Mouse (Mus musculus): Measurements from ENCODE around the gene Phc1.

The Phc1 gene

DNA sequence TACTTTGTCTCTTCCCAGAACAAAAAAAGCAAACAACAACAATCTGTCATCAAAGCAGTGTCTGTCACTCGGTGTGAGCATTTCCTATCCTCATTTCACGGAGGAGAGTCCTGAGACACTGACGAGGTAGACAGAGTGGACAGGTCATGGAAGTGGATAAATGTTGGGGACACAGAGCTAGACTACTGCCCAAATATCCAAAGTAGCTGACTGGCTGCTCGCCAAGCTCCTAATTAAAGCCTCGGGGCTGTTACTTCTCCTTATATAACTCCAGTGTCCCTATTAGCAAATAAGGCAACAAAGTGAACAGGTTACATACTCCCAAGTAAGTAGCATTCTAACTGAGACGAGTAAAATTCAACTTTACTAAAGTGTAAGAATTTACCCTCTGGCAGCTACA lies 2.8 kb downstream of the Phc1 start:
- no peak for DNase-seq

DNA sequence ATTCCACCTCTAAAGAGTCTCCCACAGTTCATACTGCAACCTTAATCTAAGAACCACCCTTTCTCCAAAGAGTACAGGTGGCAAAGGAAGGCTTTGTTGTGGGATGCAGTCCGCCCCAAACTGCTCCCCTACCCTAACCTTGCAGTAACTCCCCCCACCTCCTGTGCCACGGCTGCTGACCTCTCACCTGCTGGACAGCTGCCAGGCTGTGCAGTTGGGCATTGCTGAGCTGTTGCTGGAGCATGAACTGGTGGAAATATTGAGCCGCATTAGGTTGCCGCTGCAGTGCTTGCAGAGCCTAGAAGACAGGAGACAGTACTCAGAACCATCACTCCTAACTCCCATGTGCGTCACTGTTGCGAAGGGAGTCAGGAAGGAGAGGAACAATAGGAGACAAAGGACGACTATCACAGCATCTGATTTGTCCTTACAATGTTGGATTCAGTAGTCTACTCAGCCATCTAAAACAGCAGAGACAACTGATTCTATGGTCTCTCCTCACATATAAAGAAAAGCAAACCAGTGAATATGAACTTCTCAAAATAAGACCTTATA lies 5.5 kb downstream of the Phc1 start:
- no peak for DNase-seq

DNA sequence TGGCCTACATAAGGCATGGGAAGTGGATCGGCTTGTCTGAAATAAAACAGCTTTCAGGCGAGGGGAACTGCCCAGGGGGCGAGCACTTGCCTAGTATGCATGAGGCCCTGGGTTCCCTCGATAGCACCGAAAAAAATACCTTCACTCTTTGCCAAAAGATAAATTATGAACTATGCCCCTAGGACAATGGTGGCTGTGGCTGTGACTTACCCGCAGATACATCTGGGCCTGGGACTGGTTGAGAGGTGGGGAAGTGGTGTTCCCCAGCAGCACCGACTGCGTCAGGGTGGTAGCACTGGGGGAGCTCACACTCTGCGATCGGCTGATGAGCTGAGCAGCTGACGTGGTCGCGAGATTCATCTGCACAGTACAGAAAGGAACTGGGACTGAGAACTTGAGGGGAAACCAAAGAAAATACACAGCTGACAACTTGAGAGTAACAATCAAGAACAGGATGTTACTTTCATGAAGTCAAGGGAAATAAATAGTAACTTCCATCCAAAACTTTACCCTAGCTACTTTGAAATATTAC lies 7.2 kb downstream of the Phc1 start:
- DNase-seq, result no peak

DNA sequence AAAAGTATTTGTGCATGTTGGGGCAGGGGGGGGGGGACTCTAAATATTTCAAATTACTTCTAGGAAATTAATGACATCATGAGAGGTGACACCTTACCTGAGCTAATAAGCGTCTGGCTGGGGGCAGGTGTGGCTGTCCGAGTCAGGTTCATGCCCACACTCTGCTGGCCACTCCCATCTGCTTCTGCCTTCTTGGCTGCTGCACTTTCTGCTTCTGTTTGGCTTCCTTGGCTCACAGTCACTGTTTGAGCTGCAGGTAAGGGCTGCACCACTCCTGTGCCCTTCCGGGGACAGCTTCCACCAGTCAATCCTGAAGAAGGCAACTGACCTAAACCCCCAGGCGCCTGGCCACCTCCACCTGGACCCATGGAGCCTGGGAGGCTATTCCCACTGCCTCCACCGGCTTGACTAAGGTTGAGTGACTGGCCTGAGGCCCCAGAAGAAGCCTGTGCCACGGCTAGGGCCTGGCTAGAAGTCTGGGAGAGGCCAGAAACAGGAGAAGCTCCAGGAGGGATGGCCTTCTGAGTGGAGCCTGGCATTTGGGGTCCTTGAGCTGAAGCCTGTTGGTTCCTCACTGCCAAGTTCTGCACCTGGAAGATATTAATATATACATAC lies 14.9 kb downstream of the Phc1 start:
- no peak for DNase-seq

DNA sequence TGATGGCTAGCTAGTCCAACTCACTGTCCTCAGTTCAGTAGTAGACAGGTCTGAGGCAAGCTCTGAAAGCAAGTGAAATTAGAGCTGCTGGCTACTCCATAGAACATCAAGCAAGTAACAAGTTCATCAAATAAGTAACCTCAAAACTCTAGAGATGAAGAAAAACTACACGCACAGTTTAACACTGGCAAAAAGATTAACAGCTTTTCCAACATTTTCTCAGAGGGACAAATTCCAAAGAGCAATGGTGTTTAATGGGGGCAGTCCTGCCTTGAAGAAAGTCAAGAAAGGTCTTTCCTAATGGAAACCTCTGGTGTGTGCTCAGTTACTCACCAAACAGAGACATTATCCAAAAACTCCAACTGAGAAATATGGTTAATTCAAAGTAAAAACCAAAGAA lies 21.6 kb downstream of the Phc1 start:
- DNase-seq, result no peak

DNA sequence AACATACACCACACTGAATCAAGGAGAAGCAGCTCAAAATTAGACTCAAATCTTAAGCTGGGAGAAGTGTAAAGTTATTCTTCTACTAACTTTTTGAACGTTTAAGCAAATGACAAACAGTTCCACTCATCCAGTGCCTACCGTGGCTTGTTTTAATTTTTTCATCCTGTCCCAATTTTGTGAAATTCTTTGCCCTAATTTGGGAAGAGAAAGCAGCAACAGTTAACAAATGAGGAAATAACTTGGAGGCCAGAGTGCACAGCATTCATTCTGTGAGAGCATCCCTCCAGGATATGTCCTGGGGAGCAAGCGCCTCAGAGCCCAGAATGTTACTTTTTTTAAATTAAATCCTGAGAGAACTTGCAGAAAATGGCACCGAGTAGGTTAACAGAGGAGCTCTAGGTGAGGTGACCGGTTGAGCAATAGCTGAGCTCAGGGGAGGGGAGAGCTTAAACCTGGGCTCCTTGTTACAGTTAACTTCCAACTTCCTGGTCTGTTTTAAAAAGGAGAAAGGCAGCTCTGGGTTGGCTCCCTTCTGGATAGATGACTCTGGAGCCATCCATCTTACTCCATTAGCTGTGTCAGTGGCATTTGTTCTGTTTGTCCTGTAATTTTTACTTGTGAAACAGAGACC lies 30.1 kb downstream of the Phc1 start:
- no peak for DNase-seq

DNA sequence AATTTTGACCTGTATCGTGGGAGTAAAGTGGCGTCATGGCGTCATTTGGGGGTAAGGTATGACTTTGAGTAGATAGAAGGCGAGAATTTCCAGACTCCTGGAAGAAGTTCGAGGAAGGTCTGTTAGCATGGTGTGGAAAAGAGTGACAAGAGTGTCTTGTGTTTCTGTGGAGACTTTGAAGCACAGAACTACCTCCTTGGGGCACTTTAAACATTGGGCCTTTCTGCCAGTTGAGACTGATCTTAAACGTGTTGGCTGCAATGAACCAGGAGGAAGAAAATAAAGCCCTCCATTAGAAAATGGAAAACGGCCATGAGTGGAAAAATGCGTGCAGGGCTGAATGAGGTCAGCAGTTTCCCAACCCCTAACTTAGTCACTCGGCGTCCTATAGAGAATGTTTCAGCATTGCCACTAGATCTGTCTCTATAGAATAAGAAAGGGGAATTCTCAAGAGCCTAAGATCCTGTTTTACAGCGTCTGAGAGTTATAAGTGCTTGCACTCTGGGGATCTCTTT lies 30.9 kb downstream of the Phc1 start:
- DNase-seq, result no peak

DNA sequence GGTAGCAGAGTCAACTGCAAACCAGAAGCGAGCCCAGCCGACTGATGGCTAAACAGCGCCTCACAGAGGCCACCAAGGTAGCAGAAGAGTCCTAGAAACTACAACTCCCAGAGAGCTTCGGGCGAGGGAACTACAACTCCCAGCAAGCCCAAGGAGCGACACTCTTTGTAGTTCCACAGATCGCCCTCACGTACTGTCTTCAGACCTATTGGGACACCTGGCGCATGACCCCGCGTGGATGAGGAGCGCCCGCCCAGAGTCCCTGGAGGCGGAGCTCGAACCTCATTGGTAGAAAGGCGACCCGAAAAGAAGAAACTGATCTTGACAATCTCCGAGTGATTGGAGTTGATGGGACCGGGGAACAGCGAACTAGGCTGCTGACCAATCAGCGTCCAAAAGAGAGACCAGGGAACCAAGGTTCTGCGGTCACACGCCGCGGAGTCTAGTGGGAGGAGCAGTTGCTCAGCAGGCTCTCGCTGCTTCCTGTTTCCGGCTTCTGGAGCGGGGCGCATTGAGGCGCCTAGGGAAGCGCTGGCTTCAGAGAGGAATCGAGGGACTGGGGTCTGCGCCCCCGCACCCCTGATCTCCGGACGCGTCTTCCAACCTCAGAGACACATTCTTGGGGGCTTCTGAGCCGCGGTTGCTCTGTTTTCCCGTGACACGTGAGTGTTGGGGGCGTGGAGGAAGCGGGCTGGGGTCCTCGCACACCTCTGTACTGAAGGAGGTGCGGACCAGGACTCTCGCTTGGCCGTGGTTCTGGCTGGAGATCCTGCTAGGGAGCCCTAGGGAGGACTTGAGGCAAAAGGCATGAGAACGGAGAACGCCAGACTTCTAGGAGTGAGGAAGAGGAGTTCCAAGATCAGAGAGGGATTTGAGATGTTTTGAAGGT lies 31.6 kb downstream of the Phc1 start, which contains the start of gene M6pr:
TSS of gene M6pr (plus strand) at position 216 of the 889 bp plus-strand sequence.
- DNase-seq, result peak; percentile 94

DNA sequence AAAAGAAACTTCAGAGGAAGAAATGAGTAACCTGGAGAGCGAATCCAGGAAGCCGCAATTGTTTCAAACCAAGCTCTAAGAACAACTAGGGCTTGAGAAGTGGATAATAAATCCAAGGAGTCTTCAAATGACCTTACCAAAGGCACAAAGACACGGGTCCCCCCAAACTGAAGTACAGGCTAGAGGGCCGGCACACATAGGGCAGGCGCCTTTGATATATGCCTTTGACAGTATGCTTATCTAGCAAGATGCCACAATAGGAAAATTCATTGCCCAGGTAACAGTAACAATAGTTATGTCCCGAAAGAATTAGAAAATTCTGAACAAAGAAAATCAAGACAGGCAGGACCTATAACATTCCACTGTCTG lies 32.2 kb downstream of the Phc1 start:
- no peak for DNase-seq

DNA sequence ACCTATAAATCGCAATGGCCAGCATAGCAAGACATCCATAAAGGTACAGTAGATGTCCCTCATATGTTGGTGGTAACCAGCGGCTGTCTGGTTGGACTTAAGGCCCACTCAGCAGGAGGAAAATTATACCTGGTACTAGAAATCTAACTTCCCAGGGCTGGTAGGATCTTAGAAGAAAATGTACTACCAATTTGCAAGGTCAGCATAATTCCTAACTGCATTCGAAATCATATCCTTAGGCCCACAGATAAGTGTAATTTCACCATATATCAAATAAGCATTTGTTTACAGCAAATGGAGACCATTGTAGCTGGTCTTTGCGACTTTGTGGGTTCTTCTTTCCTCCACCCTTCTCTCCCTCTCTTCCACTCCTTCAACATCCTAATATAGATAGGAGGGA lies 33.7 kb downstream of the Phc1 start:
- DNase-seq, result no peak

DNA sequence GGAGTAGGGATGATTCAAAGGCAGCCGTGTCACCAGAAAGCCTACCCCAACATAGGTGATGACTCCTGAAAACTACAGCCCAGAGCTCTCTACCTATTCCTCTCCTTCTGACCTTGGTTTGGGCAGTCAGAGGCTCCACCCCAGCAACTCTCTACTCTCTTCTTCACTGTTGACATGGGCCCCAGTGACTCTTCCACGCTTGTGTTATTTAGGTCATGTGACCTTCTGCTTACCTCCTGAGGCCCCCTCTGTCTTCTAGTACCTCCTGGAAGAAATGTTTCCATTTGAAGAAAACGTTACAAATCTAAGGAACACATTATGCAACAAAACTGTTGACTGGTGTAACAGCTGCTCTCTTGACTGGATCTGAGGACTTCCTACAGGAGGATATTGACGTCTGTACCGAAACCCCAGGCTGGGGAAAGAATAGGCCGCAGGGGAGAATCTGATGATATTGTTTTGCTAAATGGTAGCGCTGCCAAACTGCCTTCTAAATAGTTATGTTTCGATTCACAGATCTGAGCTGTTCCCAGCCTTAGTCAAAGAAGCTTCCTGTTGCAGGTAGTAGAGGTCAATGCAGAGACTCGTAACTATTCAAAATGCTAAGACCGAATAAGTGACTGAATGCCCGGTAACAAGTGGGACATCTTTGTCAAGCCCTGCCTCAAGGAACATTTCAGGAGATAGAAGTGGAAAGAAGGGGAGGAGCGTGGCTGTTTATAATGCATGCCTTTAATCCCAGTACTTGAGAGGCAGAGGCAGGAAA lies 35.4 kb downstream of the Phc1 start:
- no peak for DNase-seq

DNA sequence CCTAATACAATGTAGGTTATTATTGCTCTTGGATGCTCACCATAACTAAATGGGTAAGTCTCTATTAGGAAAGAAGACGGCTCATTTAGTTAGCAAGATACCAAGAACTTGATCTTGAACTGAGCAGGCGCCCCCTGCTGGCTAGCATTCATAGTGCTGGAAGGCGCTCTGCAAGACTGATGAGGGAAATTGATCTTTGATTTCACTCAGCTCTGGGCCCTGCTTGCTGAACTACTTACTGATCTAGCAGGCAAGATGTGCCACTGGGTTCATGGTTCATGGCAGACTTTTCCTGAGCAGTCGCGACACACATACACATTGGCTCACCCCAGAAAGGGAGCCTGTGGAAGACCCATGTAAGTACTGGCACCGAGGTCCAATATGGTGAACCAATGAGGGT lies 36.0 kb downstream of the Phc1 start:
- peak; percentile 81 for DNase-seq

DNA sequence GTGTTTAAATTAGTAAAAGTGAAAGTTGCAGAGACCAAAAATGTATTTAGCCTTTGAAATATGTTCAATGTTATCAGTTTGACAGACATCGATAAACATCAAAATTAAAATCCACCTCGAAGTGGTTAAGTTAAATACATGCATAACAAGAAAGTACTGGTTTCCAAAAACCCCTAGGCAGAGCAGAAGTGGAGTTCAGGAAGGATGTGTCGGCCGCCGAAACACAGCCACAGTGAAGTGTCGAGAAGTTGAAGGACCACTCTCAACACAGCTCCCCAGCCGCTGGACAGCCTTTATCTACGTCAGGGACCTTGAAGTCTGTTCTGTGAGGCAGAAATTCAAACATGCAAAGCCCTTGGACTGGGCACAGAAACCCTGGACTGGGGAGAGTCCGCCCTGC lies 36.8 kb downstream of the Phc1 start:
- no peak for DNase-seq

DNA sequence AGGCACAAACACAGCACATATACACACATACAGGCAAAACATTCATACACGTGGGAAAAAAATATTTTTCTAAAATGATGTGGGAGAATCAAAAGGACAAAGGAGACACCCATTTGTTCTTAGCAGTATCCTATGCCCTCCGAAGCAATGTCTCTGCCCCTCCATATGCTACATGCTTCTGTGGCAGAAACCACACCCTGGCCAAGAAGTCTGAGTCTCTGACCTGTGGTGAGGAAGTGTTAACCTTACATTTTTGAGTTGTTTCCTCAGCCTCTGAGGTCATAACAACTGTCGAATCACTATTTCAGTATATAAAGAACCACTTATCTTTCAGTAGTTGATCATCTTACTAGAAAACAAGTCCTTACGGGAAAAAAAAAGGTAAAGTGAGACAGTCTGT lies 37.7 kb downstream of the Phc1 start:
- no peak for DNase-seq

DNA sequence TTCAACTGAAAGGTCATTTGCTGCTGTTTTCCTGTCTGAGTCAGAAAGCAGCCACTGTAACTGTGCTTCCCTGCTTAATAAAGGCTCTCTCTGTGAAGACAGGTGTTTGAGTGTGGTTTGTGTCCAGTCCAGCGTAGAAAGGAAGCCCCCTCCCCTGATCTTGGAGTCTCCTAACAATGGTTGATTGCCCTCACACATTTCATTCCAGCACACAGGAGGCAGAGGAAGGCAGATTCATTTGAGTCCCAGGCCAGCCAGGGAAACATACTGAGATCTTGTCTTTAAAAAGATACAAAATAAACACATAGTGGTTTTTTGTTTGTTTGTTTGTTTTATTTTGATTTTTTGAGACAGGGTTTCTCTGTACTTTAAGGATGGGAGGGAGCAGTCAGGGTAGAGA lies 38.2 kb downstream of the Phc1 start:
- DNase-seq, result no peak

DNA sequence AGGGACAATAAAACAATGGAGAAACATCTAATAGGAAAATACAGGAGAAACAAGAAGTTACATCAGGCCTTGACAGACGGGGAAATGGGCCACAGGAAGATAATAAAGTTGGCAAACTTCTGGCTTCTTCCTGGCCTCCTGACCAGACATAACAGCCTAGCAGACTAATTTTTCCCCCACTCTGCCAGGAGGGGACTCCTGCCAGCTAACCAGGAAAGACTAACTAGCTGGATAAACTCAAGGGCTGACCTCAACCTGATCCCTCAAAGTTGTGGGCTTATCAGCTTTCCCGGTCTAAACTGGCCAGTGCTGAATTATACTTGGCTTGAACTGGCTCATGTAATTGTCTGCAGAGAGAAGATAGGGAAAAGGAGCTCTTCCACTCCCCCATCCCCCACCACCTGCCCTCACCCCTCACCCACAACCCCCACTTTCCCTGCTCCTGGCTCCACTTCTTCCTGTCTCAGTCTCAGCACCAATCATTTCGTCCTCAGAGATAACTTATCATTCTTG lies 40.7 kb downstream of the Phc1 start:
- no peak for DNase-seq

DNA sequence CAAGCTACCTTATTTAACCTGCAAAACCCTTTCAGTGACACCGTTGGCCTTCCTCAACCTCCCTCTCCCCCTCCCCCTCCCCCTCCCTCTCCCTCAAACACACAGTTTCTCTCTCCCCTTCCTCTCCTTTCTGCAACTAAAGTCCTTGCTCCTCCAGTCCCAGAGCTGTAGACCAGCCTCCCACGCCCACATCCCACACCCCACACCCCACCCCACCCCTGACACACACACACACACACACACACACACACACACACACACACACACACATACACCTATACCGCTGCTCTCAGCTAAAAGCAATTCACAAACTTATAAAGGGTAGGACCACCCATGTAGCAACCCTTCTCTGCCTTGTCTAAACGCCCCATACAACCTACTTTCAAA lies 42.1 kb downstream of the Phc1 start:
- no peak for DNase-seq

DNA sequence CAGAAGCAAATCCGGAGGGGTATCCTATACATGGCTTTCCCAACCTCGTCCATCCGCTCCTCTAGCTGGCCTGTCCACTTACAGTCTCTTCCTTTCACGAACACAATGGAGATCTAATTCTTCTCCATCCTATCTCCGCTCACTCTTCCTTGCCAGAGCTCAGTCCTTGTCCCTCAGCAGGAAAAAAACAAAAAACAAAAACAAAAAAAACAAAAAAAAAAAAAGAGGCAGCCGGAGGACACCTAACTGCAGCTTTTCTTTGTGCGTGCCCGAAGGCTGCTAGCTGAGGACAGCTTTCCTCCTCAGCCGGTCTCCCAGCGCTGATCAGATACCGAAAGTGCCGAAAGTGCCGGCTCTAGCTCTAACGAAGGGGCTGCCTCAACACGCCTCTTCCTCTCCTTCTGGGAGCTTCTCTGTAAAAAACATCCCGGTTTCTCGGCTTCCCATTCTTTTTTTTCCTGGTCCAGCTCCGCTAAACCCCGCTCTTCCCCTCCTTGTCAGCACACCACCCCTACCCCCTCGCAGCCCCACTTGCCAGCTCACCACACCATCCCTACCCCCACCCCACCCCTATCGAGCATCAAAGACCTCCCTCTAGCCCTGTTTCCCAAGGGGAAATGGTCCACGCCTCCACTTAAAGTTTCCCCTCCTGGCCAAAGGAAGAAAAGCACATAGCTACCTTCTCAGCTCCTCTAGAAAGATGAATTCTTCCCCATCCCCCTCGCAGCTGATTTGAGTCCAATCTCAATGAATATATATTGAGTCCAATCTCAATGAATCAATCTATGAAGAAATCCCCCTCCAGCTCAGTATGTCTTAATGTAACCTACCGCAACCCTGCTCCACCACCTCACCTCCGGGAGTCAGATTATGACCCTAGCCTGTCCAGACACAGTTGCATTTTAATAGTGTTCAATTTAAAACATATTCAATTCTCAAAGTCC lies 42.8 kb downstream of the Phc1 start:
- DNase-seq, result no peak

DNA sequence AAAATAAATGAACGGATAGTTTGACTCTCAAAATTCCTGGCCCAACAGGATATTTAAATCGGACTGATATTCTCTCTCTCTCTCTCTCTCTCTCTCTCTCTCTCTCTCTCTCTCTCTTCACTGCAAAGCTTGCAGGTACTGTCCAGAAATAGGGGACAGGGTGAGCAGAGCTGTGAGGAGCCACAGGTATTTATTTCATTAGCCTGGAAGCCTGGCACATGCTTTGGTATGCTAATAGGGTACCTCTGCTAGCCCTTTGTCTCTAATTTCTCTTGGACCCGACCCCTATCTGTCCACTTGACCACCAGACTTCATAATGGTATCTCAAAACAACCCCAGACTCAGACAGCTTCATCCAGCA lies 43.5 kb downstream of the Phc1 start:
- DNase-seq, result no peak

DNA sequence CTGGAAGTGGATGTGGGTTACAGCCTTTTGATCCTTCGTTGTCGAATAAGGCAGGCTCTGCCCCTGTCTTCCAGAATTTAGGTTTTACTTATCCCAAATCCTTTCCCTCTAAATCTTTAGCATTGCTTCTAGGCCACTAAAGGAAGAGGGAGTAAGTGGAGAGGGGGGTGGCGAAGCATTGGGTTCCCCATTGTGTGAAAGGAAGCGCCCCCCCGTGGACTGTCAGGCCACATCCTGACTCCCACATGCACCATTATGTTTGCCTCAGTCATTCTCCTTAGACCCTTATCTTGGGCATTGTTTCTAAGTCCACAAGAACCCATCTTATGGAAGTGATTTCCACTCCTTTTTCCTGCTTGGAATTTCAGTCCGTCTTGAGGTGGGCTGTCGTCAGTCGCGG lies 45.1 kb downstream of the Phc1 start:
- no peak for DNase-seq

DNA sequence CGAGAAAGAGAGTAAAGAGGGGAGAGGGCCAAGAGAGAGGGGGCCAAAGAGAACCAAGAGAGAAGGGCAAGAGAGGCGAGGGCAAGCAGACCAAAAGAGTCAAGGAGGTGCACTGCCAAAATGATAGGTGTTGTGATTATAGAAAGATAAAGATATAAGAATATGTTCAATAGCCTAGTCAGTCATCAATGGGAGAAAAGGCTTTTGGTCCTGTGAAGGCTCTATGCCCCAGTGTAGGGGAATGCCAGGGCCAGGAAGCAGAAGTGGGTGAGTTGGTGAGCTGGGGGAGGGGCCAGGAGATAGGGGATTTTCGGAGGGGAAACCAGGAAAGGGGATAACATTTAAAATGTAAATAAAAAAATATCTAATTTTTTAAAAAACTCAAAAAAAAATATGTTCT lies 46.1 kb downstream of the Phc1 start:
- DNase-seq, result no peak
